Mouse (Mus musculus): ENCODE measurements at regions not wholly inside any gene's neighbourhood (a gene's known extent, or its start where the extent isn't known, plus 50 kb on each side); places are given as distances from the start of the nearest gene placed in this dataset.

DNA sequence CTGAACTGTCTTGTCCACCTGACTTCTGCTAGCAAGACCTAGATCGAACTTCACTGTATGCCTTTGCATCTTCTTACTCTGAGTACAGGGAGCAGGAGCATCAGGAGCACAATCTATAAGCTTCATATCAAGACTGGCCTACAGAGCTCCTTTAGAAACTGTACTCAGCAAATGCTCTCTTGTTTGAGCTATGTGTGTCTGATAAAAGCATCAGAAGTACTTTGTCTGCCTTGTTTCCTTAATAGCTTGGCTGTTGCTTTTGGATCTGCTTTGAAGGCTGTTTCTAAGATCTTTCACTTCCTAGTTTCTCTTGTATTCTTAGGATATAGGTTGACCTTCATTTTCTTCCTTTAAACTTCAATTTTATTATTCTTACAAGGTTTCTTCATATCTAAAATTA lies 175.3 kb upstream of the Cypt12 start:
- no peak for DNase-seq

DNA sequence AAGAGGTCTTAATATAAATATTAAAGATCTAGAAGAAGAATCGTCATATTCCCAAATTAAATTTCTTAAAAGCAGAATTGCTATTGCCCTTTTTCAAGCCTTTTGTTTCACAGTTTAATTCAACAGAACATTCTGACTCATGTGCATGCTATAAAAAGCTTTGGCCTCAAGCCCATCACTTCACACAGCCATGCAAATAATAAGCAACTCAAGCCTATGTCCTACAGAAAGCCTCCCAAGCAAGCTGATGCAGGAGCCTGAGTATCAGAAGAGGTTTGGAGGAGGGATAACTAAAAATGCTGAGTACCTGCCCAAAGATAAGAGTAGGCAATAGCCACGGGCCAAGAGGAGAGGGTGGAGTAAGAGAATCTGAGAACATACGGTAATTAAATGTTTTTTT lies 169.1 kb upstream of the Cypt12 start:
- DNase-seq, result peak; percentile 57 to 71

DNA sequence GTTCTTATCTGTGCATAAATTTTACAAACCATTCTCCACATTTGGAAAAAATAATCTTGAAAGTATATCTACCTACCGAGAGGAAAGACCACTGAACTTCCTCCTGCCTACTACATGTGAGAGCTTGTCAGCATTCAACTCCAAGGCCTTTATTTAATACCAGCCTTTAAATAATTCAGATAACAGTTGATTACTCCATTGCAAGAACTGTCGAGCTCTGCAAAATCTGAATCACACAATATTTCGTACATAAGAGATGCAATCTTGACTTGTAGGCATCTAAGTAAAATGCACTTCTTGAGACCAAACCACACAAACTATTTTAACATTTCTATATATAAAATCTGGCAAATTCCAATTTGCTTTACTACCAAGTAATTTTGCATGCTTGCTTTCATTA lies 164.1 kb upstream of the Cypt12 start:
- DNase-seq, result no peak

DNA sequence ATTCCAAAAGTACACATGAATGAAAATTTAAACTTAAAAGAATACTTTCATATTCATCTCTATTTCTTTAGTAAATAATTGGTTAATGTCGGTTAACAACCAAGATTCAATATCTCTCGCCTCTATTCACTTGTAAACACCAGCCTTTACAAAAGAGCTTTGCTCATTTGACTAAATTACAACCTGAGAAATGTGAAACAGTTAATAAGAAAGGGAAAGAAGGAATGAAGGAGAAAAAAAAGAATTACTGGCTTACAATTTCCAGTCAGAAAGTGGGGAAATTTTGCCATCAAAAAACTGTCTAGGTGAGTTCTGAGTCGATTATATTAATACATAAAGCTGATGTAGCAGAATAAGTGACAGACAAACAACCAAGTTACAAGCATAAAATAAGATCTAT lies 163.6 kb upstream of the Cypt12 start:
- DNase-seq, result no peak

DNA sequence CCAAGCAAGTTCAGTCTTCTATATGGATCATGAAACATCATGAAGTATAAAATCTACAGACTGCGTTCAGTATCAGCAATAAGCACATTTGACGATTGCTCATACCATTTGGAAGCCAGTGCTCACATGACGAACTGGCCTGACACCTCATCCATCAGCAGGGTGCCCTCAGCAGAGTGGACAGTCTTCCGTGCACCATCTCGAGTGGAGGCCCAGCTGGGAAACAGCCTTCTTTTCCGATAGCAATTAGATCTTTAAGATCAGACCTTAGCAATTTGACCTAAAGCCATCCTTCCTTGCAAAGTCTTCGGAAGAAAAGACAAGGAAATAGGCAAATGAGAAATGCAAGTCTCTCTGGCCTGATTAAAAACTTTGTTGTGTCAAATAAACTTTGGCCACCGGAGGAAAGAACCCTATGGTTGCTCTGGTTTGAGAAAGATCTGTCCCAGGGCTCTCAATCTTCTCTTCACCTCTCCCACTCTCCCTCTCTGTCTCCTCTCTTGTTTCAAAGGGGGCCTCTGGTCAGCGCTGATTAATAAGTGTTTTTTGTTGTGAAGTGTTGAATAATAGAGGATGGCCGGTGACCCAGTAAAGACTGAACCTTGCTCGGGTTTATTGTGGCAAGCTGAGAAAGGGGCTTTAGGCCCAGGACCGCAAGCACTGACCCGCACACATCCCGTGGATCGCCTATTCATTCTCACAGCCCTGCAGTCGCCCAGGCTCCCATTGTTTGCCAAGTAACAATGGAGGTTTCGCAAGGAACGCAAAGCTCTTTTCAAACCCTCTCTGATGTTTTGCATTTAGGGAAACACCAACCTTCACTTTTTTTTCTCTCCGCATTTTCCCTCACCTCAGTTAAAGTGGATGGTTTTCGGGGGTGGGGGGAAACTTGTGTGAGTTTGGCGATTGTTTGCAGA lies 162.8 kb upstream of the Cypt12 start:
- DNase-seq, result peak; percentile 34 to 36

DNA sequence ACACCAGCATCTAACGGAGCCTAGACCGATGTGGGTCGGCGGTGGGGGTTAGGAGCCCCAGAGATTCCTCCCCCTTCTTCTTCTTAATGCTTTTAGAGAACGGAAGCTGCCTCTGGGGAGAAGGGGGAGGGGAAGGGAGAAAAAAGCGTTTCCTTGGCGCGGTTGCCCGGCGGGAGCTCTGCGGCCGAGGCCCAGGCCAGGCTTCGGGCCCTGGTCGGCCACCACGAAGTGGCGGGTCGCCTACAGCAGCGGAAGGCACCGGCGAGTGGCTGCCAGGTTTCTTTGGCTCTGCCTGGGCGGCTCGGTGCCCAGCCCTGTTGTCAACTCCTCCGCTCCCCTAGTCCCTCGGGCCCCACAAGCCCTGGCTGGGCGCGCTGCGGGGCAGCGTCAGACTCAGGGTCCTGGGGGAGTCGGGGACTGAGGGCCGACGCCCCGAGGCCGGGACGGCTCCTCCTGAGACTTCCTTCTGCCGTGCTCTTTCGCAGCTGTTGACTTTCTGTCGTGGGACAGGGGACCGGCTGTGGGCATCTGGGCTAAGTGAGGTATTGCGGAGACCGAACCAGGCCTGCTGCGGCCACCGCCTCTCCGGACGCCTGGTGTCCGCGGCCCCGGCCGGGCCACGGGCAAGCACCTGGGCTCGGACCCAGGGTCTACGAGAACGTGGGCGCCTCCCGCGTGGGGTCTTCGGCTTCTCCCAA lies 162.0 kb upstream of the Cypt12 start:
- peak; percentile 78 for DNase-seq

DNA sequence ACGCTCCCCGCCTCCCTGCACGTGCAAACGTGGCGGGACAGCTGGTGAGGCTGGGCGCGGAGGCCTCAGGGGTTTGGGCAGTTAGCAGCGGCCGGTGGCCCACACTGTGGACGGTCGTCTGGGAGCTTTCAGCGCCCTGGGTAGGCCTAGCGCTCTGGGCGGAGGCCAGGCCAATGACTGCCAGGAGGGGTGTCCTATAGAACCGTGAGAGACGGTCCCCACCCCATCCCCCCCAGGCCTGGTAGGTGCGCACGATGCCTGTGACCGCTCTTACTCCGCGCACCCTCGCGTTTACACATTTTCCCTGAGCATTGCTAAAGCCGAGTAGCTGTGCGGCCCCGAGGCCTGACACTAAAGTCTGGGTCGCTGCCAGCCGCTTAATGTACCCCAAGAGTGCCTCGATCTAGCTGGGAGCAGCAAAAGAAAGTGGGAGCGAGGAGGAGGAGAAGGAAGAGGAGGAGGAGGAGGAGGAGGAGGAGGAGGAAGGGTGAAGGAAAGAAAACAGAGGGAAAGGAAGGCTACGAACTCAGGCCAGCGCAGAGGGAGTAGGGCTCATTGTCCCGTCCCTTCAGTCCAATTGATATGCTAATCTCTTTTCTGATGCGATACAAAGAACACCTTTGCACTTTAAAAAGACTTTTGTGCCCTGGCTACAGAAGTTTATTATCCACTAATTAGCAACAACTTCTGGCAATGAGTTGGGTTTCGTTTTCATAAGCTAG lies 161.3 kb upstream of the Cypt12 start:
- peak in 1 of 2 experiments; percentile 64 for DNase-seq

DNA sequence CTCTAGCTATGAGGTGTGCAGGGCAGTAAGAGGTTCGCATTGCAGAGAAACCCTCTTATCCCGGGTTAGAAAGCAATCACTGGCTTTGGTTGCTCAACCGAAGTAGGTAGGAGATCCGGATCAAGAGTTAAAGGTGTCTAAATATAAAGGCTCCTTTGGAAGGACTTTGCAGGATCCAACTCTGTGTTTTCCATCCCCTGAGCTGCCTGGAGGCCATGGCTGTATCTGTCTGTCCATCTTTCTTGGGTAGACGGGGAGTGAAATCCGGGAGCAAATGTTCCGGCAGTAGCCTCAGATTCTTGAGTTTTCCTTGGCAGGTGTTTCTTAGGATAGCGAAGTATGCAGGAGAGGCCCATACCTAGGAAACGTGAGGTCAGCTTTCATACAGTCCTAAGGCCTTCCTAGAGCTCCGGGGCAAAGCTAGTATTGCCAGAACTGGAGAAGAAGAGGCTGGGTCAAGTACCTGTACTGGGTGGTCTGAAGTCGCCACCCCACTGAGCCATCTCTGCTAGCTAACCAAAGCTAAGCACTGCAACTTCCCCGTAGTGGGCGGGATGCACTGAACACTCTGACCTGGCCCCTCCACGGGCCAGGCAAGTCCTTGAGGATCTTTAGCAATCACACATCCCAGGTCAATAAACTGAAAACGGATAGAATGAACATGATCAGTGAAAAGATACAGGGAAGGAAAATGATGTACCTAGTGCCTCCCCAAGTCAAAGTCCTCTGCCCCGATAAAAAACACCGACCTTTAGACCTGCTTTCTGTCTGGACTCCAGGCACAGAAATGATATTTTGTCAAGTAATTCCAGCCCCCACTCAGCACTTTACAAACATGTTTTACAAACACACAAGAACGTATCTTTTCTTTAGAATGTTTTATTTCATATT lies 160.5 kb upstream of the Cypt12 start:
- no peak for DNase-seq

DNA sequence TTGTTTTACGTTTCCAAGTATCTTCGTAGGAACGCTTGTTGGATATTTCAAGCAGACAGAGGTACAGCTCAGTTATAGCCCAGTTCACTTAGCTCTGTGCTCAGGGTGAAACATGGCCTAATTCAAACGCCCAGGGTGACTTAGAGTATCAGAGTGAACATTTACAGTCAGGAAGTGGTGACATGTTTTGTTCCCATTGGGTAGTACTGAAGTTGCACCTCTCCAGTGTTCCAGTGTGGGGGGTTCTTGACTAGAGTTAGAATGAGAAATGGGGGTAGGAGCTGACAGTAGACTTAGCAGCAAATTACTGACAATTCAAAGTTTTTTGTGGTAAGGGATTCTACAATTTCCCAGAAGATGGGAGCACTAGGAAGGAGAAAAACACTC lies 159.9 kb upstream of the Cypt12 start:
- DNase-seq, result no peak

DNA sequence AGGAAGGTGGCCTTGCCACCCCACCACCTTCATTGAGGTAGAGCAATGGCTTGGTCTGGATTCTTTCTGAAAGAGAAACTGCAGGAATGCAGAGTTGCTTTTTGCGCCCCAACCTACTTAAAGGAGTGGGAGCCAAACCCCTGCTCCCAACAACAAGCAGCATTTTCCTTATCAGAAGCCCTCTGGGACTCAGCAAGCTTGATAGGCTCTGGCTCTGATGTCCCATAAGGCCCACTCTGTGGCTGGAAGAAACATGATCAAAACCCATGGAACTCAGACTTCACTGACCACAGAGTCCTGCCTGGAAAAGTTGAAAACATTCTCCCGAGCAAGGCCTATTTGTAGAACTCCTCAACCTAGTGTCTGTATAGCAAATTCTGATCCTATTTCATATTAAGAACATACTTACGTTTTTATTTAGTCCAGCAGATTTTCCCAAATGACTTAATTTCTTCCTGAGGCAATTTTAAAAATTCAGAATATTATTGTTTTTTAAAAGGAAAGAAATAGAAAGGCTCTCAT lies 159.4 kb upstream of the Cypt12 start:
- no peak for DNase-seq

DNA sequence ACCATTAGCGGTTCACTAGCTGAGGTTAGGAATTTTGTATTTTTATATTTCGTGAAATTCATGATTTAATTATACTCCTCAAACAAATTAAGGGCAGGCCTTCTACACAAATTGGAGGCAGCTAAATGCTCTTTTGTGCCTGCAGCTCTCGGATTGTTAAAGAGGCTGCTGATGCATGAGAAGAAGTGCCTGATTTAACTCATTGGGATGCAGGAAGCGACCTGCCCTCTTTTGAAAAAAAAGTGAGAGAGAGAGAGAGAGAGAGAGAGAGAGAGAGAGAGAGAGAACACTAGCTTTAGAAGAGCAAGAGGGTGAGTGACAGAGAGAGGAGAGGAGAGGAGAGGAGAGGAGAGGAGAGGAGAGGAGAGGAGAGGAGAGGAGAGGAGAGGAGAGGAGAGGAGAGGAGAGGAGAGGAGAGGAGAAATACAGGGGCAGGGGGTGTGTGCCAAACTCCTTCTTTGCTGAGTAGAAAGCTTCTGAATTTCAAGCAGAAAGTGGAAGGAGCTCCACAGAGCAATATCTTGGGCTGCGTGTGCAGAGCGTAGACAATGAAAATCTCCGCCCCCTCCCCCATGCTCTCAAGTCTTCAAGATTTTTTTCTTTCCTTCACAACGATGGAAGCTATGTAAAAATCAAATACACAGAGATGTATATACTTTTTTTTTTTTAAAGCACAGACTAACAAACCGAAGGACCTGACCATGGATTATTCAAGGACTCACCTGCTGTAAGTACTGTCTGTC lies 158.6 kb upstream of the Cypt12 start:
- peak in 1 of 2 experiments; percentile 27 for DNase-seq

DNA sequence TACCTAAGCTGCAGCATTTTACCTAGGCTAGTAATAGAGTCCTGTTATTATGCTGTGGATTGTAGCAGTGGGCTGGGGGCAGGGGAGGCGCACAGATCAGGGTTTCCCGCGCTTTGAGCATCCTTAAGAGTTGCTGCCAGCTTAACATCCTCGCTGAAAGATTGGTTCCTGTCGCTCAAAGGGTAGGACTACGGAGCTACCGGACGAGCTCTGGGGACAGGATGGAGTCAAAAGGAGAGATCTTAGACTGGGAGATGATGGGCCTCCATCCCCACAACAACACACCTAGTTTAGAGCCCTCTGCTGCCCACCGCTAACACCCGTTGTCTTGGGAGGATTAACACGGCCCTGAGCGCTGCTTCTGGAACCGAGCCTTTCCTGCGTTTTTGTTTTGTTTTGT lies 157.9 kb upstream of the Cypt12 start:
- peak; percentile 37 to 48 for DNase-seq

DNA sequence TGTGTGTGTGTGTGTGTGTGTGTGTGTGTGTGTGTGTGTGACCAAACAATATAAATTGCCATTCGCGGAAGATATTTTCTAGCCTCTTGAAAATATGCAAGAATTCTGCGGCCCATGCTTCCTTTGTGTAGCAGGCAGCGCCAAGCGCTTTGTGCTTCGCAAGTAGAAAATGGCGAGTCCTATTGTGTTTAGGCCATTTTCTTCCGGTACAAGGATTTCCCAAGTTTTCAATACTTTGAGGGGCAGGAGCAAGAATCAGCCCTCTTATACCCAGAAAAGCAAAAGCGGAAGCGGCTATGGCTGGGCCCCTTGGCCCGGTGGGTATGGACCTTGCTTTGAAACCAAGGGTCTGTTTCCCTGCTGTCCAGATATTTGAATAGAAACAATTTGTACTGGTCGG lies 157.4 kb upstream of the Cypt12 start:
- peak in 1 of 2 experiments; percentile 32 for DNase-seq

DNA sequence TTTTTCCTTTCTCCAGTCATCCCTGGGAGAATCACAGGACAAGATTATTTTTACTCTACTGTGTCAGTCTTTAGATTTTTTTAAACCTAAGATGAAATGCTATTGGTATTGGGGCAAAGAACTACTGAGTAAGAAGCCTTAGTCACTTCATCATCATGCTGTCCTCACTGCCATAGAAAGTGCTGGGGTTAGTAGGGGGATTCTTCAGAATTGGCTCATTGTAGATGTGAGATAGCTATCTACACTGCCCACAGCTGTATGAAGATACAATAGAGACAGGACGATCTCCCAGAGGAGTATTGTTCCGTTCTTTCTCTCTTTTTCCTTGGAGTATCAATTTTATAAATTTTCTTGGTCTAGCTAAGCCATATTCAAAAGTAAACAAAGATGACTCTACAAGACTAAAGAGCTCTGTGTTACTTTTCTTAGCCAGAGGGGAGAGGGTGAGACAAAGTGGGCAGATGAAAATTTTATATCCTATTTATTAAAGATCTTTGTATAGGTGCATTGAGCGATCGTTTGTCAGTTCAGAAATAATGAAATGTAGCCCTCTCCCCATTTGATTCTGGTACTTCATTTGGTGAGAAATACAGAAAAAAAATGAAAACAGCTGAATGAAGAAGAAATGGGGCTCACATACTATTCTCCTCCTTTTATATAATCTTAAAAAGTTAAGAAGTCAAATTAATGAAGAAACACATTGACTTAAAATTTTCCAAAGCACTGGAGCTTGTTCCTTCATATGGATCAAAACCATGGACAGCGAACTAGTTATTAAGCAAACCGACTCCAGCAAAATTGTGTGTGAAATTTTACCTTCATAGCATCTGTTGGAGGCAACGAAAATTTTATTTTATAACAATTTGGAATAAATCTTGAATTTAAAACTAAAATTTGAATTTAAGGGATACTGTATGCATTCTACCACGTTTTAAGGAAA lies 156.6 kb upstream of the Cypt12 start:
- no peak for DNase-seq

DNA sequence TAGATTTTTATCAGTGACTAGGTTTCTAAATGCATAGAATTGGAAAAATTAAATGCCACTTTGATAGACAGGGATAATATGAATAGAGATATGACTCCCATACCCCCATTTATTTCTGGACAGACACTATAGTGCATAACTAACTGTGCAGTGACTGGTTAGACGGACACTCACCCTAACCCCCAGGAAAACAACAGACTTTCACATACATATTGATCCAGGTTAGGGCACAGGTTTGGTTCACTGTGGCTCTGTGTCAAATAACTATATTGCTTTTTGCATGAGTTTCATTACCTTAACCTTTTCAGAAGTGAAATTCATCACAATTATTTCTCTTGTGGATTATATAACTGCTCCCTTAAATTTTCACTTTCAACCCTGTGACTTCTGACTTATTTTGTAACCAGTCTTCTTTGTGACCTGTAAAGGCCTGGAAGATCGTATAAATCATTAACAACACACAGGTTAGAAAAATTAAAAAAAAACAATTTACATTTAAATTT lies 155.6 kb upstream of the Cypt12 start:
- DNase-seq, result no peak

DNA sequence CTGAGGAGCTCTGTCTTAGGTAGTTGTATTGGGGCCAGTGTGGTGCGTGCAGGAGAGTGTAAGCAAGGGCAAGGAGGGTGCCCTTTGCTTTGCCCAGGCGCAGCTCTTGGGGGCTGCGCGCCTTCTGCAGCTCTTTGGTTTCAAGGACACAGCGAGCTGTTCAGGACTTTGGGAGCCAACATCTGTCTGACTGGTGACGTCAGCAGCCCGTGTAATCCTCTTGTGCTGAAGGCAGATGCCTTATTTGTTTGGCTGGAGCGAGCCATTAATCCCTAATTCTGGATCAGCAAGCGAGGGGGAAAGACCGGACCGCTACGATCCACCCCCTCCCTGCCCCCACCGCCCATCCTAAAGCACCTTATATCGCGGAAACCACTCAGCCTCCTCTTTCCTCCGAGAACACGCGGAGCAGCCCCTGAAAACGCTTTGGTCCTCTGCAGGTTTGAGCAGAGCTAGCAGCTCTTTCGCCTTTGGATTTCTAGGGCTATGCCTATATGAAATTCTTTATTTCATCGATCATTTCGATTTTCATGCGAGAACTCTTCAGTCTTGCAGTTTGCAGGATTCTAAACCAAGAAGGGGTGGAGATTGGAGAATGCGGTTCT lies 154.5 kb upstream of the Cypt12 start:
- DNase-seq, result peak; percentile 65 to 70

DNA sequence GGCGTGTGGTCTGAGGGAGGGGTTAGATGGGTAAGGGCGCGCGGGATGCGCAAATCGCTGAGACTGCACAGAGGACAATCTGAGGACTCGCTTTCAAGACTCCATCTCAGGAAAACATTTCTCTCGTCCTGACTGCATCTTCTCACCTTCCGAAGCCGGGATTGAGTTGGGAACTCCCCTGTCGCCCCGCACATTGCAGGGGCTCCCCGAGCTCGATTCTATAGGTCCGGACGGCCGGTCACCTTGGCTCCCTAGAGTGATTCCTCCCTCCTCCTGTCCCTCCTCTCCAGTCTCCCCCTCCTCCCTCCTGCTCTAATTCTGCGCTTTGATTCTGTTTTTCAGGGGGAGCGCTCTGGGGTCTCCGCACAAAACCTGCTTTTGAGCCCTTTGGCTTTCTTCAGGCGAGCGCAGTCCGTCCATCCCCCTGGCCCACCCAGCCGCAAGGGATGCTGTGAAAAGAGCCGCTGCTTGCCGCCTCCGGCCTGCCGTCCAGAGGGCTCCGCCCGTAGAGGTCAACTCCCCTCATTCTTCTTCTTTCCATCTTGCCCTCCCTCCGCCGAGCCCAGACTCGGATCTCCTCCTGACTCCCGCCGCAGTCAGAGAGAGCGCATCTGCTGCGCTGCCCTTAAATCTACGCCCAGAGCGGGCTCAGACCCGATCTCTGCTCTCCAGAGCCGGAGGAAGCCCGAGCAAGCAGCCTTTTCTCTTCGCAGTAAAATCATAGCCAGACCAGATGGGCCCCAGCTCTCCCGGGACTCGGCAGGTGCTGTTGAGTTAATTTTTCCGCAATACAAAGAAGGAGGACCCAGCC lies 153.8 kb upstream of the Cypt12 start:
- peak; percentile 78 to 84 for DNase-seq
